Mouse (Mus musculus): ENCODE results near the gene Gm10644. TPM values are rescaled to one million over a fixed set of nuclear protein-coding genes. Genes with fewer than 3 reads are reported as not detected.

Gm10644 gene
- 0.06 and 0.17 TPM in 2 replicates for polyA plus RNA-seq (2015; fragmentation: Nextera tagmentation; extraction: Ambion mirVana)

GRCm38 (mm10) chr8:83955106-83955957 lies at the start of gene Gm10644, which contains the start of gene Asf1b:
Gm10644 (minus strand) TSS chr8:83955205.
Asf1b (plus strand) TSS chr8:83955507.

GRCm38 (mm10) chr8:84001281-84002000 lies 46.4 kb upstream of the Gm10644 start, which contains the start of gene 1700067K01Rik:
1700067K01Rik (plus strand) TSS chr8:84001502.

GRCm38 (mm10) chr8:83997511-83998141 lies 42.6 kb upstream of the Gm10644 start, which contains the start of gene Samd1:
Samd1 (plus strand) TSS chr8:83997672.

GRCm38 (mm10) chr8:83972150-83973120 lies 17.4 kb upstream of the Gm10644 start, which contains the start of gene Prkaca:
Prkaca (plus strand) TSS chr8:83972993.

GRCm38 (mm10) chr8:83899363-83900252 lies 55.4 kb downstream of the Gm10644 start, which contains the start of gene Adgrl1:
Adgrl1 (plus strand) TSS chr8:83900105.

Small RNA genes within 50 kb of the gene (microRNA-seq; reads per million reads assigned to microRNA genes)
- gene Gm44330 (not detected), gene Gm44450 (not detected)

Other genes with a start within 250 kb of the Gm10644 start
- 56.0 and 64.2 TPM in 2 replicates for gene Ddx39, start 240.0 kb downstream of the Gm10644 start, polyA plus RNA-seq (2015; fragmentation: Nextera tagmentation; extraction: Ambion mirVana)
- gene Adgre5, start 213.9 kb downstream of the Gm10644 start, polyA plus RNA-seq (2015; fragmentation: Nextera tagmentation; extraction: Ambion mirVana): 63.6 and 72.3 TPM in 2 replicates
- gene Adgrl1, start 55.1 kb downstream of the Gm10644 start, polyA plus RNA-seq (2015; fragmentation: Nextera tagmentation; extraction: Ambion mirVana): 9.2 and 10.4 TPM in 2 replicates
- 14.0 and 18.6 TPM in 2 replicates for gene Asf1b, start 302 bp upstream of the Gm10644 start, polyA plus RNA-seq (2015; fragmentation: Nextera tagmentation; extraction: Ambion mirVana)
- gene Prkaca, start 17.8 kb upstream of the Gm10644 start, polyA plus RNA-seq (2015; fragmentation: Nextera tagmentation; extraction: Ambion mirVana): 63.1 and 68.1 TPM in 2 replicates
- 3.5 and 4.3 TPM in 2 replicates for gene Samd1, start 42.5 kb upstream of the Gm10644 start, polyA plus RNA-seq (2015; fragmentation: Nextera tagmentation; extraction: Ambion mirVana)
- 0.39 and 0.48 TPM in 2 replicates for gene 1700067K01Rik, start 46.3 kb upstream of the Gm10644 start, polyA plus RNA-seq (2015; fragmentation: Nextera tagmentation; extraction: Ambion mirVana)
- 0.43 and 0.60 TPM in 2 replicates for gene 2210011C24Rik, start 57.0 kb upstream of the Gm10644 start, polyA plus RNA-seq (2015; fragmentation: Nextera tagmentation; extraction: Ambion mirVana)
- gene Palm3, start 66.3 kb upstream of the Gm10644 start, polyA plus RNA-seq (2015; fragmentation: Nextera tagmentation; extraction: Ambion mirVana): 0.47 and 1.3 TPM in 2 replicates
- gene Il27ra, start 87.4 kb upstream of the Gm10644 start, polyA plus RNA-seq (2015; fragmentation: Nextera tagmentation; extraction: Ambion mirVana): 0.53 and 0.96 TPM in 2 replicates
- gene Rln3, start 89.8 kb upstream of the Gm10644 start, polyA plus RNA-seq (2015; fragmentation: Nextera tagmentation; extraction: Ambion mirVana): not detected in 2 replicates
- 0.82 and 0.94 TPM in 2 replicates for gene Gm10643, start 109.9 kb upstream of the Gm10644 start, polyA plus RNA-seq (2015; fragmentation: Nextera tagmentation; extraction: Ambion mirVana)
- 3.1 and 3.3 TPM in 2 replicates for gene Rfx1, start 111.6 kb upstream of the Gm10644 start, polyA plus RNA-seq (2015; fragmentation: Nextera tagmentation; extraction: Ambion mirVana)
- 3.0 and 3.2 TPM in 2 replicates for gene Dcaf15, start 149.6 kb upstream of the Gm10644 start, polyA plus RNA-seq (2015; fragmentation: Nextera tagmentation; extraction: Ambion mirVana)
- gene Podnl1, start 170.8 kb upstream of the Gm10644 start, polyA plus RNA-seq (2015; fragmentation: Nextera tagmentation; extraction: Ambion mirVana): 0.16 and 0.22 TPM in 2 replicates
- gene Cc2d1a, start 192.7 kb upstream of the Gm10644 start, polyA plus RNA-seq (2015; fragmentation: Nextera tagmentation; extraction: Ambion mirVana): 14.8 and 15.7 TPM in 2 replicates
- gene 4930432K21Rik, start 192.8 kb upstream of the Gm10644 start, polyA plus RNA-seq (2015; fragmentation: Nextera tagmentation; extraction: Ambion mirVana): 0.16 and 0.50 TPM in 2 replicates
- gene Nanos3, start 230.0 kb upstream of the Gm10644 start, polyA plus RNA-seq (2015; fragmentation: Nextera tagmentation; extraction: Ambion mirVana): 1.1 and 1.3 TPM in 2 replicates